Mouse (Mus musculus) hindbrain, embryonic 14.5 days (tissue): ENCODE results near the gene Nucb1. TPM values are rescaled to one million over a fixed set of nuclear protein-coding genes. Genes with fewer than 3 reads are reported as not detected.

ENCODE experiments used
- ATAC-seq: fragments of 200-750 bp; cut with Nextera tagmentation; 2 replicates; pipeline ENCODE4 v1.8.0; 2017; ENCODE audit warnings: moderate number of reproducible peaks, mild to moderate bottlenecking, moderate TSS enrichment, moderate library complexity; ENCODE audit not compliant: low FRiP score
- DNase-seq: peaks from one replicate; pipeline ENCODE4 v3.0.0-alpha.2; 2015; ENCODE audit warnings: low spot score
- H3K27ac ChIP-seq: fragments of 300-500 bp; sonication (generic); 2 replicates; pipeline ENCODE4 v1.5.1; 2014; ENCODE audit warnings: mild to moderate bottlenecking, moderate library complexity
- H3K27me3 ChIP-seq: fragments of 300-500 bp; sonication (generic); 2 replicates; pipeline ENCODE4 v1.6.1; 2014; ENCODE audit warnings: mild to moderate bottlenecking, low read length, mixed read lengths; ENCODE audit not compliant: control insufficient read depth, insufficient read depth
- H3K36me3 ChIP-seq: fragments of 300-500 bp; sonication (generic); replicated peaks from 2 replicates; pipeline ENCODE4 v1.6.1; 2014; ENCODE audit not compliant: control insufficient read depth, insufficient read depth
- H3K4me1 ChIP-seq: fragments of 300-500 bp; sonication (generic); replicated peaks from 2 replicates; pipeline ENCODE4 v1.6.1; 2014; ENCODE audit warnings: antibody characterized with exemption, low read length, mixed read lengths; ENCODE audit not compliant: control insufficient read depth, insufficient read depth
- H3K4me2 ChIP-seq: fragments of 300-500 bp; sonication (generic); replicated peaks from 2 replicates; pipeline ENCODE4 v1.6.1; 2014; ENCODE audit warnings: mild to moderate bottlenecking, moderate library complexity
- H3K4me3 ChIP-seq: fragments of 300-500 bp; sonication (generic); replicated peaks from 2 replicates; pipeline ENCODE4 v1.5.1; 2014; ENCODE audit warnings: mild to moderate bottlenecking, low read length
- H3K9ac ChIP-seq: fragments of 300-500 bp; sonication (generic); 2 replicates; pipeline ENCODE4 v1.6.1; 2014
- H3K9me3 ChIP-seq: fragments of 300-500 bp; sonication (generic); 2 replicates; pipeline ENCODE4 v1.6.1; 2016; ENCODE audit warnings: low read length; ENCODE audit not compliant: control insufficient read depth
- WGBS: fragments of 180-500 bp; shearing (Covaris S2); extraction: QIAGEN DNeasy Blood & Tissue Kit; methylation state at CpG from one replicate; pipeline ENCODE4 v1.1.7; 2014; 5-methylcytosine and 5-hydroxymethylcytosine counted together
- polyA plus RNA-seq: library from polyadenylated mRNA; unstranded; fragments of >200 nt; fragmentation: Nextera tagmentation; extraction: Ambion mirVana; gene quantifications from 2 replicates; pipeline ENCODE4 v1.2.1, GENCODE M21; 2014

Gene Nucb1
- polyA plus RNA-seq, 1 experiment from 2014 or later: 121 TPM

GRCm38 (mm10) chr7:45494548-45494947 lies 15.7 kb downstream of the Nucb1 start:
- Histone ChIP-seq H3K4me3 (no peak overlapping the region), H3K4me1 (peaks cover 4% of the 10 kb centered on the region; the same call in 1 of the 2 replicates), H3K9me3 (no peaks in the 10 kb centered on the region), H3K4me2 (no peak overlapping the region), H3K36me3 (peaks cover 77% of the 10 kb centered on the region), H3K27me3 (no peaks in the 10 kb centered on the region), H3K9ac (no peak overlapping the region), H3K27ac (no peak overlapping the region)
- 82% methylated on average over 9 of the region's 9 CpGs for WGBS
- ATAC-seq: no peak
- DNase-seq: no peak

- no peaks in the 10 kb centered on the region for H3K9me3 ChIP-seq
- no peak overlapping the region for H3K9ac ChIP-seq
- no peak overlapping the region for H3K4me3 ChIP-seq
- H3K27ac ChIP-seq: no peak overlapping the region
- DNase-seq: no peak
- peaks cover 61% of the 10 kb centered on the region for H3K36me3 ChIP-seq
- H3K4me2 ChIP-seq: no peak overlapping the region
- no peaks in the 10 kb centered on the region for H3K27me3 ChIP-seq
- peaks cover 11% of the 10 kb centered on the region; the same call in 1 of the 2 replicates for H3K4me1 ChIP-seq
- 98% methylated on average over 5 of the region's 5 CpGs for WGBS
- ATAC-seq: no peak
Measured at GRCm38 (mm10) chr7:45492951-45493350, 17.3 kb downstream of the Nucb1 start.

GRCm38 (mm10) chr7:45492225-45492844 lies 17.9 kb downstream of the Nucb1 start:
- ATAC-seq: no peak
- H3K36me3 ChIP-seq: peaks cover 54% of the 10 kb centered on the region
- H3K9ac ChIP-seq: no peak overlapping the region
- H3K27me3 ChIP-seq: no peaks in the 10 kb centered on the region
- H3K4me1 ChIP-seq: peaks cover 11% of the 10 kb centered on the region; the same call in 1 of the 2 replicates
- DNase-seq: no peak
- 93% methylated on average over 8 of the region's 8 CpGs for WGBS
- H3K4me2 ChIP-seq: no peak overlapping the region
- H3K27ac ChIP-seq: no peak overlapping the region
- no peaks in the 10 kb centered on the region for H3K9me3 ChIP-seq
- no peak overlapping the region for H3K4me3 ChIP-seq

DNA sequence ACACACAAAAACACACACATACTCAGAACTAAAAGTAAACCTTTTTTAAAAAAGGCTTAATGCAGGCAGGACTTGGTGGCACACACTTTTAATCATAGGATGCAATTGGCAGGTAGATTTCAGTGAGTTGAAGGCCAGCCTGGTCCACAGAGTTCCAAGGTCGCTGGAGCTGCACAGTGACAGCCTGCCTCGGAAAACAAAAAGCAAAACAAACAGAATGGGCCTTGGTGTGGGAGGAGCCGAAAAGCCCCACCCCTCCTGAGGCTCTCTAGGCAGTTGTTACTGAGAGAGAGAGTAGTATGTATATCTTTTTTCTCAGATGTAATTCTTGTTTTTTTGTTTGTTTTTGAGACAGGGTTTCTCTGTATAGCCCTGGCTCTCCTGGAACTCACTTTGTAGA lies 18.9 kb downstream of the Nucb1 start:
- no peak for DNase-seq
- 21% methylated on average over 3 of the region's 3 CpGs for WGBS
- ATAC-seq: no peak
- Histone ChIP-seq H3K4me2 (no peak overlapping the region), H3K9ac (no peak overlapping the region), H3K4me1 (peaks cover 11% of the 10 kb centered on the region; the same call in 1 of the 2 replicates), H3K9me3 (no peaks in the 10 kb centered on the region), H3K36me3 (peaks cover 44% of the 10 kb centered on the region), H3K4me3 (no peak overlapping the region), H3K27ac (no peak overlapping the region), H3K27me3 (no peaks in the 10 kb centered on the region)

DNA sequence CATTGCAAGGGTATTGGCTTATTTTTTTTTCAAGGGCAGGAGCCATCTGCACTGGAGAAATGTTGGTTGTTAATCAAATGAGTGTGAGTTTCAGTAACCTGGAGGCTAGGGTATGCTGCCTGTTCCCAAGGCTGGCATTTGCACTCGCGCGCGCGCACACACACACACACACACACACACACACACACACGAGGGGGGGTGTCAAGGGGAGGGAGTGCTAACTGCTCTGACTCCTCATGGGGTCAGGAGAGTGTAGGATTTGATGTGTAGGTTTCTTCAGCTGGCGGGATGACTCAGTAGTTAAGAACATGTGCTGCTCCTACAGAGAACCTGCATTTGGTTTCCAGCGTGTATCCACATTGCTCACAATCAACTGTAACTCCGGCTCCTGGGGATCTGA lies 19.4 kb downstream of the Nucb1 start:
- Histone ChIP-seq H3K27ac (0 out of 2 replicates have a peak overlapping the region, but pooled peaks have one; percentile 3), H3K4me2 (no peak overlapping the region), H3K9me3 (no peaks in the 10 kb centered on the region), H3K4me1 (peaks cover 11% of the 10 kb centered on the region; the same call in 1 of the 2 replicates), H3K9ac (no peak overlapping the region), H3K4me3 (no peak overlapping the region), H3K36me3 (peaks cover 40% of the 10 kb centered on the region), H3K27me3 (no peaks in the 10 kb centered on the region)
- DNase-seq (no peak), ATAC-seq (no peak)
- 50% methylated on average over 9 of the region's 9 CpGs for WGBS

DNA sequence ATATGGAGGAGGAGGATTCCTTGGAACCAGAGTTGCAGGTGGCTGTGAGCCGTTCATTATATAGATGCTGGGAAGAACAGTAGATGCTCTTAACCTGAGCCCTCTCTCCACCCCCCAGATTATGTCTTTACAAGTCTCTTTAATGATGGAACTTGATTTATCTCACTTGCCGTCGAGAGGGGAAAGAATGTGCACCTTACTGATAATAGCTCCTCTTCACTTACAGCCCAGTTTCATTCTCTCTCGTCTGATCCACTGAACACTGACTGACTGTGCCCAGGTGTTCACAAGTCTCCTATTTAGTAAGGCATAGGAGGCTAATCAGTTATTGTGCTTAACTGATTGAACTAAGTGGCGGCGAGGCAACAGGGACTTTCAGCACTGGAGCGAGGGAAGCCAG lies 20.6 kb downstream of the Nucb1 start:
- Histone ChIP-seq H3K36me3 (peaks cover 28% of the 10 kb centered on the region), H3K9ac (no peak overlapping the region), H3K27me3 (no peaks in the 10 kb centered on the region), H3K4me2 (no peak overlapping the region), H3K4me3 (no peak overlapping the region), H3K27ac (no peak overlapping the region), H3K4me1 (peaks cover 11% of the 10 kb centered on the region; the same call in 1 of the 2 replicates), H3K9me3 (no peaks in the 10 kb centered on the region)
- ATAC-seq: no peak
- no peak for DNase-seq
- WGBS: 83% methylated on average over 7 of the region's 7 CpGs

GRCm38 (mm10) chr7:45488293-45489204 lies 21.7 kb downstream of the Nucb1 start, which contains the start of gene Dhdh:
Gene Dhdh, minus strand, starts transcription at chr7:45488805.
- peak within 1 kb of the TSS; percentile 88 for H3K27ac ChIP-seq
- H3K4me3 ChIP-seq: peak within 1 kb of the TSS; percentile 40
- peaks cover 11% of the 10 kb centered on the region; the same call in 1 of the 2 replicates for H3K4me1 ChIP-seq
- H3K9ac ChIP-seq: peak within 1 kb of the TSS; percentile 62
- peak; percentile 62 for ATAC-seq
- WGBS: 6% methylated on average over 37 of the region's 38 CpGs
- H3K36me3 ChIP-seq: peaks cover 17% of the 10 kb centered on the region; the same call in 1 of the 2 replicates
- DNase-seq: peak; percentile 47
- no peaks in the 10 kb centered on the region for H3K27me3 ChIP-seq
- no peaks in the 10 kb centered on the region for H3K9me3 ChIP-seq
- H3K4me2 ChIP-seq: peak within 1 kb of the TSS; percentile 71

- Histone ChIP-seq H3K27me3 (no peaks in the 10 kb centered on the region), H3K4me1 (peaks cover 11% of the 10 kb centered on the region; the same call in 1 of the 2 replicates), H3K4me3 (peak overlapping the region; percentile 40), H3K27ac (peak overlapping the region; percentile 88), H3K4me2 (peak overlapping the region; percentile 71), H3K9ac (peak overlapping the region; percentile 62), H3K36me3 (peaks cover 10% of the 10 kb centered on the region; the same call in 1 of the 2 replicates), H3K9me3 (no peaks in the 10 kb centered on the region)
- DNase-seq (peak; percentile 37), ATAC-seq (peak; percentile 76; the same call in 1 of the 2 replicates)
- WGBS: 16% methylated on average over 11 of the region's 11 CpGs
Measured at GRCm38 (mm10) chr7:45487861-45488292, 22.3 kb downstream of the Nucb1 start.
